Mouse (Mus musculus) hindbrain, postnatal 0 days (tissue): ENCODE measurements around the gene Fbxo17. TPM values are rescaled to one million over a fixed set of nuclear protein-coding genes. Genes with fewer than 3 reads are reported as not detected.
A peak's percentile ranks its signal among the peaks of the same experiment; 100 is the strongest.

Experiments used
- ATAC-seq: fragments of 200-750 bp; cut with Nextera tagmentation; 2 replicates; pipeline ENCODE4 v1.8.0; 2017; ENCODE audit warnings: mild to moderate bottlenecking, moderate TSS enrichment, moderate library complexity
- DNase-seq: peaks from one replicate; pipeline ENCODE4 v3.0.0-alpha.2; 2015; ENCODE audit warnings: low spot score
- H3K27ac ChIP-seq: fragments of 300-500 bp; sonication (generic); 2 replicates; pipeline ENCODE4 v1.5.1; 2014; ENCODE audit warnings: mild to moderate bottlenecking
- H3K27me3 ChIP-seq: fragments of 300-500 bp; sonication (generic); 2 replicates; pipeline ENCODE4 v1.6.1; 2014; ENCODE audit warnings: low read length, mixed read lengths; ENCODE audit not compliant: insufficient read depth
- H3K36me3 ChIP-seq: fragments of 300-500 bp; sonication (generic); 2 replicates; pipeline ENCODE4 v1.6.1; 2014; ENCODE audit warnings: low read length, mixed read lengths; ENCODE audit not compliant: insufficient read depth
- H3K4me1 ChIP-seq: fragments of 300-500 bp; sonication (generic); 2 replicates; pipeline ENCODE4 v1.6.1; 2014; ENCODE audit warnings: antibody characterized with exemption, low read length, mixed read lengths; ENCODE audit not compliant: insufficient read depth
- H3K4me2 ChIP-seq: fragments of 300-500 bp; sonication (generic); 2 replicates; pipeline ENCODE4 v1.6.1; 2014; ENCODE audit warnings: low read depth, mild to moderate bottlenecking, low read length, moderate library complexity, mixed read lengths
- H3K4me3 ChIP-seq: fragments of 300-500 bp; sonication (generic); 2 replicates; pipeline ENCODE4 v1.5.1; 2014; ENCODE audit warnings: low read length
- H3K9ac ChIP-seq: fragments of 300-500 bp; sonication (generic); replicated peaks from 2 replicates; pipeline ENCODE4 v1.6.1; 2014; ENCODE audit warnings: mild to moderate bottlenecking, low read length, moderate library complexity, mixed read lengths
- H3K9me3 ChIP-seq: fragments of 300-500 bp; sonication (generic); 2 replicates; pipeline ENCODE4 v1.6.1; 2016; ENCODE audit warnings: low read length, mixed read lengths
- CTCF ChIP-seq: IDR thresholded peaks from 2 replicates; pipeline ENCODE4 v1.5.1; 2016; ENCODE audit warnings: antibody characterized with exemption, control low read depth, low read depth
- whole genome bisulfite sequencing: fragments of 180-500 bp; shearing (Covaris S2); extraction: QIAGEN DNeasy Blood & Tissue Kit; methylation state at CpG from one replicate; pipeline ENCODE4 v1.1.7; 2014; 5-methylcytosine and 5-hydroxymethylcytosine counted together
- polyA plus RNA-seq: library from polyadenylated mRNA; unstranded; fragments of >200 nt; fragmentation: Nextera tagmentation; extraction: Ambion mirVana; gene quantifications from 2 replicates; pipeline ENCODE4 v1.2.1, GENCODE M21; 2015
- total RNA-seq: library from RNA; depleted of rRNA; stranded (reverse); fragments of >200 nt; gene quantifications from 2 replicates; pipeline ENCODE4 v1.2.3, GENCODE M21; 2014

The Fbxo17 gene
- total and polyA plus RNA-seq, 2 experiments from 2014 or later, result 3.7 to 7.7 TPM

GRCm38 (mm10) chr7:28739829-28740228 lies 23.2 kb downstream of the Fbxo17 start:
- no peaks in the 10 kb centered on the region for H3K27me3 ChIP-seq
- no peaks in the 10 kb centered on the region for H3K9me3 ChIP-seq
- 95% methylated on average over 21 of the region's 21 CpGs for WGBS
- H3K4me3 ChIP-seq, result no peak overlapping the region
- no peaks in the 10 kb centered on the region for H3K36me3 ChIP-seq
- H3K27ac ChIP-seq, result no peak overlapping the region
- H3K9ac ChIP-seq, result no peak overlapping the region
- peaks cover 9% of the 10 kb centered on the region; the same call in 1 of the 2 replicates for H3K4me1 ChIP-seq
- no peak for ATAC-seq
- TF ChIP-seq CTCF, result no peak
- H3K4me2 ChIP-seq, result no peak overlapping the region
- no peak for DNase-seq

GRCm38 (mm10) chr7:28740949-28741348 lies 24.3 kb downstream of the Fbxo17 start:
- Histone ChIP-seq H3K4me2 (peak overlapping the region; percentile 69), H3K36me3 (0 out of 2 replicates have a peak, but pooled peaks cover 2% of the 10 kb centered on the region), H3K4me1 (peaks cover 9% of the 10 kb centered on the region; the same call in 1 of the 2 replicates), H3K27me3 (no peaks in the 10 kb centered on the region), H3K27ac (peak overlapping the region; percentile 79; the same call in 1 of the 2 replicates), H3K9ac (peak overlapping the region; percentile 60), H3K9me3 (no peaks in the 10 kb centered on the region), H3K4me3 (peak overlapping the region; percentile 71)
- WGBS, result 41% methylated on average over 9 of the region's 9 CpGs
- ATAC-seq, result no peak
- DNase-seq, result no peak
- 0 out of 2 replicates have a peak, but pooled peaks have one; percentile 25 for TF ChIP-seq CTCF

- peak overlapping the region; percentile 60 for H3K9ac ChIP-seq
- H3K27me3 ChIP-seq, result no peaks in the 10 kb centered on the region
- H3K4me2 ChIP-seq, result peak overlapping the region; percentile 69
- DNase-seq, result no peak
- peak overlapping the region; percentile 79 for H3K27ac ChIP-seq
- H3K9me3 ChIP-seq, result no peaks in the 10 kb centered on the region
- TF ChIP-seq CTCF, result no peak
- peak overlapping the region; percentile 71 for H3K4me3 ChIP-seq
- ATAC-seq, result no peak; the same call in 1 of the 2 replicates
- peaks cover 9% of the 10 kb centered on the region; the same call in 1 of the 2 replicates for H3K4me1 ChIP-seq
- H3K36me3 ChIP-seq, result 0 out of 2 replicates have a peak, but pooled peaks cover 5% of the 10 kb centered on the region
- WGBS, result under 1% methylated on average over 13 of the region's 13 CpGs
Measured at GRCm38 (mm10) chr7:28741368-28741708, 24.7 kb downstream of the Fbxo17 start.

GRCm38 (mm10) chr7:28741709-28742438 lies 25.3 kb downstream of the Fbxo17 start, which contains the start of the genes Mrps12 and Sars2:
TSS of gene Mrps12 (minus strand) at chr7:28741820.
TSS of gene Sars2 (plus strand) at chr7:28741992.
- H3K4me3 ChIP-seq, result peak within 1 kb of the TSS; percentile 71
- peak within 1 kb of the TSS; percentile 60 for H3K9ac ChIP-seq
- H3K27me3 ChIP-seq, result no peaks in the 10 kb centered on the region
- 0 out of 2 replicates have a peak, but pooled peaks cover 5% of the 10 kb centered on the region for H3K36me3 ChIP-seq
- H3K9me3 ChIP-seq, result no peaks in the 10 kb centered on the region
- DNase-seq (peak; percentile 98), ATAC-seq (peak; percentile 99)
- WGBS, result 0% methylated on average over 39 of the region's 39 CpGs
- peaks cover 9% of the 10 kb centered on the region; the same call in 1 of the 2 replicates for H3K4me1 ChIP-seq
- peak within 1 kb of the TSS; percentile 87 for H3K27ac ChIP-seq
- TF ChIP-seq CTCF, result peak; percentile 93
- peak within 1 kb of the TSS; percentile 69 for H3K4me2 ChIP-seq

GRCm38 (mm10) chr7:28749935-28750334 lies 33.3 kb downstream of the Fbxo17 start:
- Histone ChIP-seq H3K27me3 (no peaks in the 10 kb centered on the region), H3K4me1 (no peaks in the 10 kb centered on the region), H3K4me2 (no peak overlapping the region), H3K4me3 (no peak overlapping the region), H3K36me3 (0 out of 2 replicates have a peak, but pooled peaks cover 5% of the 10 kb centered on the region), H3K9me3 (no peaks in the 10 kb centered on the region), H3K9ac (no peak overlapping the region), H3K27ac (no peak overlapping the region)
- TF ChIP-seq CTCF, result no peak
- ATAC-seq, result peak; percentile 54; the same call in 1 of the 2 replicates
- WGBS, result 95% methylated on average over 7 of the region's 7 CpGs
- DNase-seq, result no peak

GRCm38 (mm10) chr7:28756079-28756478 lies 39.5 kb downstream of the Fbxo17 start, which contains the start of gene Ccer2:
TSS of gene Ccer2 (plus strand) at chr7:28756174.
- Histone ChIP-seq H3K27me3 (0 out of 2 replicates have a peak, but pooled peaks cover 4% of the 10 kb centered on the region), H3K9ac (peak within 1 kb of the TSS; percentile 15; the same call in 1 of the 2 replicates), H3K4me3 (peak within 1 kb of the TSS; percentile 12; the same call in 1 of the 2 replicates), H3K27ac (no peak within 1 kb of the TSS), H3K4me1 (no peaks in the 10 kb centered on the region), H3K4me2 (peak within 1 kb of the TSS; percentile 48), H3K9me3 (no peaks in the 10 kb centered on the region), H3K36me3 (peaks cover 13% of the 10 kb centered on the region)
- no peak for DNase-seq
- no peak for TF ChIP-seq CTCF
- WGBS, result 5% methylated on average over 15 of the region's 17 CpGs
- peak; percentile 51; the same call in 1 of the 2 replicates for ATAC-seq
